Mouse (Mus musculus): ENCODE measurements around the gene Dhrs7b.
"Not testable (repeated sequence)": the region's sequence is repeated elsewhere in the genome, so short reads cannot be mapped to it uniquely, and the experiment has no call there.

Gene Dhrs7b

DNA sequence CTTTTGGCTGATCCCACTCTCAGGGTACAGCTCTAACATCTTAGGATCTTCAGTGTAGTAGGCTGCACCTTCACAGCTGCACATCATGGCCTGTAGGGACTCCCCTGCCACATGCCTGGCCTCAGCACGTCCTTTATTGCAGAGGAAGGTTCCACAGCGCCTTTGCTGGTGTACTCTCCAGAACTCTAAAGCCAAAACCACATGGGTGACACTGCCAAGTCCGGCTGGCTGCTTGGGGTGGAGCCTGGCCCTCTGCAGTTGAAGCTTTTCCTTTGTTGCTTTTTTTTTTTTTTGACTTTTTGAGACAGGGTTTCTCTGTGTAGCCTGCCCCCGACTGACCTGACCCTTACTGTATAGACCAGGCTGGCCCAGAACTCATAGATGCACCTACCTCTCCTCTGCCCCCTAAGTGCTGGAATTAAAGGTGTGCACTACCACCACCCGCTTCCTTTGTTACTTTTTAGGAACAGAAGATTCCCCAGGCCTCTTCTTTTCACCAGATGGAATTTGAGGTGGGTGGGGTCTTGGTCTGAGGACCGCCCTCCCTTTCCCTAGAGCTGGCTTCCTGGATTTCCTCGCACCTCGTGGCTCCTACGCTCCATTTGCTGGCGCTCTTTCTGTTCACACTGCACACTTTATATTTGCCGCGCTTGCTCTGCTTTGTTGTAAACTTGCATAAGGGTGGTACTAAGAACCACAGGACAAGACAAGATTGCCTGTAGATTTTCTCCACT is 11.2 kb downstream of the Dhrs7b start:
- DNase-seq: no peak

GRCm38 (mm10) chr11:60843412-60843811 is 13.0 kb downstream of the Dhrs7b start:
- no peak for DNase-seq

GRCm38 (mm10) chr11:60845415-60845814 is 15.0 kb downstream of the Dhrs7b start:
- no peak for DNase-seq

GRCm38 (mm10) chr11:60856587-60856986 is 26.2 kb downstream of the Dhrs7b start:
- no peak for DNase-seq

GRCm38 (mm10) chr11:60861993-60862392 is 31.6 kb downstream of the Dhrs7b start:
- DNase-seq: no peak

- DNase-seq: no peak
These were observed 32.8 kb downstream of the Dhrs7b start for GRCm38 (mm10) chr11:60863196-60863595.

DNA sequence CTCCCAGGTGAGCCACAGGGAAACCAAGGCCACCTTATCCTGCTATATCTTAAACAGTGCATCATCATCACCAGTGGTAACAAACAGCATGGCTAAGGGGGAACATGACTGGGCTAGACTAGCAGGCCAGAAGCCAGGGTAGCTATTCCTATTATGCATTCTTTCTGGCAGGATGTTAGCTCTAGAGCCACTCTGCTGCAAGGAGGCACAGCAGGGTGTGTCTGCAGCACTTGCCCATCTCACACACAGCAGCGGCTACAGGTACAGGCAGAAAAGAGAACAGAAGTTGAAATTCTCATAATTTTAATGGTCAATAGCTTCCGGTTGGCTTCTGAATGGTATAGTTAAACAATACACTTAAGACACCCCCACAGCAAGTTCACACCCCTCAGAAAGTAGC is 33.7 kb downstream of the Dhrs7b start:
- no peak for DNase-seq

DNA sequence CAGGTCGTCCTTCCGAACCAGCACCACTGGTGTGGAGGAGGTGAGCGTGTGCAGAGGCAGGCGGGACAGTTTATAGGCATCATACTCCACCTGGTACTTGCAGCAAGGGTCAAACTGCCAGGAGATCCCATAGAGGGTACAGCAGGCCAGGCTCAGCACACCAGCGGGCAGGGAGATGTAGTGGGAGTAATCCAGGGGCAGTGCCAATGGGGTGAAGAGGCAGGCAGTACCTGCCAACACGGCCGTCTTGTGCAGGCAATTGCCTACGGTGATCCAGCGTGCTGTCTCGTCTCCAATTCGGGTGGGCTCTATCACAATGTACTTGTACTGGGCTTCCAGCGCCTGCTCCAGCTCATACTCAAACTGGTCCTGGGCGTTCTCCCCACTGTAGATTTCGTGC is 34.5 kb downstream of the Dhrs7b start:
- DNase-seq: no peak

- no peak for DNase-seq
These were observed 35.6 kb downstream of the Dhrs7b start for GRCm38 (mm10) chr11:60866021-60866420.

GRCm38 (mm10) chr11:60867456-60867855 is 37.0 kb downstream of the Dhrs7b start:
- no peak for DNase-seq

- DNase-seq: no peak
These were observed 37.5 kb downstream of the Dhrs7b start for GRCm38 (mm10) chr11:60867904-60868303.

GRCm38 (mm10) chr11:60869471-60869870 is 39.0 kb downstream of the Dhrs7b start:
- DNase-seq: not testable (repeated sequence)

GRCm38 (mm10) chr11:60871409-60871808 is 41.0 kb downstream of the Dhrs7b start:
- no peak for DNase-seq

- no peak for DNase-seq
These were observed 42.7 kb downstream of the Dhrs7b start for GRCm38 (mm10) chr11:60873101-60873500.

DNA sequence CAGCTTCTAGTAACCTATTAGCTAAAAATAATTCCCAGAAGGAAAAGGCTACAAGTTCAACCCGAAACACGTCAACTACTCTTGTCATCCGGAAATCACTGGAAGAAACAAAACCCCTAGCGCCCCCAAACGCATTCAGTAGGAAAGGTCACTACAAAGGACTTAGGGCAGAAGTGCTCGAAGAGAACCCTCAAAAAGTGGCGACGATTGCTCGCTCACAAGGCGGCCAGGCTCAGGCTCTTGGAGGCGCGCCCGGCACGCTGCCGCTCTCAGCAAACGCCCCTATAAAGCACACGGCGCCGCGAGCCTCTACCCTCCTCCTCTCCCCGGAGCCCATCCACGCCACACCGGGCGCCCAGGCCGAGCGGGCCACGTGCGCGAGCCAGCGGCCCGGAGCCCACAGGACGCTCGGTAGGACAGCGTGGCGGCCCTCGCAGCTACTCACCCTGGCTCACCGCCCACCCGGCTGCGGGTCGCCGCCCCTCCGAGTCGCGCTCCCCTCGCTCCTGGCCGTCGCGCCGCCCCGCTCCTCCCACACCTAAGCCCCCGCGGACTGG is 47.7 kb downstream of the Dhrs7b start:
- peak in 1 of 2 experiments; percentile 41 for DNase-seq

- peak; percentile 91 to 93 for DNase-seq
These were observed 48.4 kb downstream of the Dhrs7b start, which contains the start of gene Tmem11 for GRCm38 (mm10) chr11:60878675-60879294. Gene Tmem11, minus strand, starts transcription at chr11:60879272.

GRCm38 (mm10) chr11:60879423-60879822 is 49.0 kb downstream of the Dhrs7b start:
- DNase-seq: peak; percentile 74 to 77

- no peak for DNase-seq
These were observed 50.1 kb downstream of the Dhrs7b start for GRCm38 (mm10) chr11:60880559-60880958.

DNA sequence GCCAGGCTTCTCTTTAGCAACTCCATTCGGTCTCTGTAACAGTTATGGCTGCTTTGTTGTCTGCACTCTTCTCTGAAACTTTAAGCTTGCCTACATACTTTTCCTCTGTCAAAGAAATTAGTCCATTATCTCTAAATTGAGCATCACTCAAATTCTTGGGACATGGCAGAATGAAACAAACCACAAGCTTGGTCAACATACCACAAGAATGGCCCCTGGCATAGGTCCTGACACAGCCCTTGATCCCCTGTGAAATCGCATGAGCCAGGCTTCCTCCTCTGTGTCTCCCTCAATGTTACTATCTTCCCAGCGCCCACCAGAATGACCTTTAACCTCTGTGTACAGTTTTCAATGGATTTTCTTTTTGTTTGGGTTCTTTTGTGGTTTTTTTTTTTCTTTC is 52.0 kb downstream of the Dhrs7b start:
- no peak for DNase-seq

- not testable (repeated sequence) for DNase-seq
These were observed 56.6 kb downstream of the Dhrs7b start for GRCm38 (mm10) chr11:60886986-60887385.

GRCm38 (mm10) chr11:60889861-60890260 is 59.4 kb downstream of the Dhrs7b start:
- no peak for DNase-seq

DNA sequence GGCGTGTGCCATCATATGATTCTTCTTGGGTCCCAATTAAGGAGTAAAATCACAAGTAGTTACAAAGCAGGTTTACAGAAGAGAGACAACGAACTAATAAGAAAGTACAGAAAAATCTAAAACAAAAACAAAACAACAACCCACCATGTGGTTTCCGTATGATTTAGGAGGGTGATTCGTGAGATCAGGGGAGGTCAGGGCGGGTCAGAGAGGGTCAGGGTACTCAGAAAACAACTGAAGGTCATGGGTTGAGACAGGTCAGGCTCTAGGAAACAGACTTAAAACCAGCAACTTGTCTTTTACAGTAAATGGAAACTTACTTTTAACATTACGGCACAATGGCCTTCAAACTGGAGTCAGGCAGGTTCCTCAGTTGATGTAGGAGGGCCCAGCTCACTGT is 59.9 kb downstream of the Dhrs7b start:
- DNase-seq: no peak

GRCm38 (mm10) chr11:60890744-60891143 is 60.3 kb downstream of the Dhrs7b start:
- DNase-seq: no peak

- DNase-seq: no peak
These were observed 65.5 kb downstream of the Dhrs7b start for GRCm38 (mm10) chr11:60895915-60896314.
